ENCODE assay signal across 8 mouse cellular contexts in genomic region chr12:101767306-101768053, GRCm38 (mm10). TPM values are rescaled to one million over a fixed set of nuclear protein-coding genes. Genes with fewer than 3 reads are reported as not detected.
DNase-seq lines count a peak whose midpoint lies in the region; ATAC-seq lines count a peak whose summit lies in the region.

No protein-coding gene starts in this region.

- 40% methylated on average over 9 of the region's 9 CpGs for WGBS in intestine, embryonic 14.5 days

- peak overlapping the region; percentile 18; the same call in 1 of the 2 replicates for H3K27ac ChIP-seq in intestine, embryonic 14.5 days (ENCODE audit: low read depth)

- intact Hi-C loops in left cerebral cortex, postnatal 14 days (cut with DNase I): no loop called here

- H3K4me3 ChIP-seq in intestine, embryonic 14.5 days (ENCODE audit: low read depth, low read length): no peak overlapping the region

- no peaks in the 10 kb centered on the region for H3K27me3 ChIP-seq in intestine, embryonic 14.5 days (replicated peaks; ENCODE audit: control insufficient read depth, insufficient read depth, low read length)

- H3K4me2 ChIP-seq in intestine, embryonic 14.5 days (ENCODE audit: low read length): no peak overlapping the region

- no peak overlapping the region for H3K9ac ChIP-seq in intestine, embryonic 14.5 days (ENCODE audit: low read length)

- H3K9me3 ChIP-seq in intestine, embryonic 14.5 days (ENCODE audit: control insufficient read depth, low read length): no peaks in the 10 kb centered on the region

- peaks cover 6% of the 10 kb centered on the region for H3K4me1 ChIP-seq in intestine, embryonic 14.5 days (replicated peaks; ENCODE audit: control insufficient read depth, insufficient read depth, low read length)

- 0 out of 2 replicates have a peak, but pooled peaks have one; percentile 15 for ATAC-seq in common myeloid progenitor, adult 5-6 weeks (replicated peaks; ENCODE audit: low read depth, poor library complexity, severe bottlenecking)
- peak; percentile 54 for ATAC-seq in intestine, embryonic 14.5 days (replicated peaks; ENCODE audit: low FRiP score, low TSS enrichment, low read depth)

- peak; percentile 97 for DNase-seq in heart, adult 11 months
- DNase-seq in heart, adult 8-10 months (ENCODE audit: low spot score): no peak
- DNase-seq in intestine, embryonic 14.5 days (ENCODE audit: low spot score): no peak
- DNase-seq in lung, postnatal 14 days: peak; percentile 76
- no peak for DNase-seq in left cerebral cortex, postnatal 14 days (ENCODE audit: low spot score in 2 of 2)
- DNase-seq in layer of hippocampus, adult 11-12 months (ENCODE audit: low spot score): no peak
- no peak for DNase-seq in layer of hippocampus, postnatal 36 days

- H3K36me3 ChIP-seq in intestine, embryonic 14.5 days (ENCODE audit: control insufficient read depth, insufficient read depth, low read length): no peaks in the 10 kb centered on the region

RNA-seq across cellular contexts. Expression of gene Tc2n, which starts 49.2 kb away (rescaled TPM):
- under 1 TPM; 0.46 to 0.98 (median 0.67) TPM for total RNA-seq in heart, adult 8-10 months (2022)
- total RNA-seq in common myeloid progenitor, adult 5-6 weeks (2017): not detected in 2 replicates
- polyA plus RNA-seq in intestine, embryonic 14.5 days (2014; fragmentation: Nextera tagmentation; extraction: Ambion mirVana): 1.8 TPM in 2 replicates
- under 1 TPM; 0.23 to 0.29 TPM for total RNA-seq in left cerebral cortex, postnatal 14 days (2021)
- under 1 TPM; 0.10 to 0.17 TPM for total RNA-seq in layer of hippocampus, postnatal 36 days (2021)

RNA-seq across cellular contexts. Expression of gene Fbln5, which starts 51.4 kb away (rescaled TPM):
- 10 to 100 TPM; 19.1 to 22.8 (median 20.8) TPM for total RNA-seq in heart, adult 8-10 months (2022)
- not detected in 2 replicates for total RNA-seq in common myeloid progenitor, adult 5-6 weeks (2017)
- 42.4 and 44.0 TPM in 2 replicates for polyA plus RNA-seq in intestine, embryonic 14.5 days (2014; fragmentation: Nextera tagmentation; extraction: Ambion mirVana)
- 10 to 100 TPM; 13.3 to 14.1 TPM for total RNA-seq in left cerebral cortex, postnatal 14 days (2021)
- 1 to 10 TPM; 3.4 to 4.9 TPM for total RNA-seq in layer of hippocampus, postnatal 36 days (2021)

Comparison
In these comparisons a context has a peak if more than half of its experiments do, and no peak if none do; other contexts are left out.
1. DNase-seq: peak in heart, adult 11 months (single experiment) and lung, postnatal 14 days (single experiment); none in heart, adult 8-10 months (single experiment), intestine, embryonic 14.5 days (single experiment), left cerebral cortex, postnatal 14 days (0 of 2), layer of hippocampus, adult 11-12 months (single experiment) and layer of hippocampus, postnatal 36 days (0 of 2).